Mouse (Mus musculus): Measurements from ENCODE around the gene Akr1c12.
"Not testable (repeated sequence)": the region's sequence is repeated elsewhere in the genome, so short reads cannot be mapped to it uniquely, and the experiment has no call there.

The Akr1c12 gene

GRCm38 (mm10) chr13:4279284-4279683 lies at the start of gene Akr1c12:
Gene Akr1c12 (minus strand): TSS chr13:4279433.
- DNase-seq (ENCODE audit: low spot score) = no peak

DNA sequence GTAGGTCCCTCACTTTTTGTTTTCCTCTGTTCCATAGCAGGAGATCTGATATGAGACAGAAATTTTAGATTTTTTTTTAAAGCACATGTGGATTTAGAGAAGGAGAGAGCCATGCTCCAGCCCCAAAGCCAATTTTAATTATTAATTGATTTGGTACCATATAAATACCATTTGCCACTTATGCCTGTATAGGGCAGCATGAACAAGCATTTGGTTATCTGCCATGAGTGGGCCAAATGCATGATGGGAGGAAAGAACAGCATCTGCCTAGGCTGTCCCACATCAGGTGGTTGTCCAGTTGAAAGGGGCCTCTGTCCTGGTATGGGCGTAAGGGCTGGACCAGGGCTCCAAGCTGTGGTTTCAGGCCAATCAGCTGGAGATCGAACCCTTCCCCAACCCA lies 39.5 kb upstream of the Akr1c12 start:
- no peak for DNase-seq (ENCODE audit: low spot score)

DNA sequence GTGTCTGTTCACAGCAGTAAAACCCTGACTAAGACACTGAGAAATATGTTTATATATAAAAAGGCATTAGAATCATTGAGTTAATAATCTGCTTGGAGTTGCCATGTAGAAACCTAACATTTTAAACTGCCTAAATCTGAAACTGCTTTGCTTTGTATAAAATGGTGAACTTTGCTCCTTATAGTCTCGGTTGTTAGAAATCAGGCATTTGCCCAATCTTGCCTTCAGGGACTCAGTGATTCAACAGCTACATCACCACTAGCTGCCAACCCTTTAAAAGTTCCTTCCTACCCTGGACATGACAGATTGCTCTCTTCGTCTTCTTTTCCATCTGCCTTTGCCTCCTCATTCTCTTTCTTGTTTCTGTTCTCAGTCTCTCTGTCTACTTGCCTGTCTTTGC lies 34.7 kb upstream of the Akr1c12 start:
- no peak for DNase-seq (ENCODE audit: low spot score)

DNA sequence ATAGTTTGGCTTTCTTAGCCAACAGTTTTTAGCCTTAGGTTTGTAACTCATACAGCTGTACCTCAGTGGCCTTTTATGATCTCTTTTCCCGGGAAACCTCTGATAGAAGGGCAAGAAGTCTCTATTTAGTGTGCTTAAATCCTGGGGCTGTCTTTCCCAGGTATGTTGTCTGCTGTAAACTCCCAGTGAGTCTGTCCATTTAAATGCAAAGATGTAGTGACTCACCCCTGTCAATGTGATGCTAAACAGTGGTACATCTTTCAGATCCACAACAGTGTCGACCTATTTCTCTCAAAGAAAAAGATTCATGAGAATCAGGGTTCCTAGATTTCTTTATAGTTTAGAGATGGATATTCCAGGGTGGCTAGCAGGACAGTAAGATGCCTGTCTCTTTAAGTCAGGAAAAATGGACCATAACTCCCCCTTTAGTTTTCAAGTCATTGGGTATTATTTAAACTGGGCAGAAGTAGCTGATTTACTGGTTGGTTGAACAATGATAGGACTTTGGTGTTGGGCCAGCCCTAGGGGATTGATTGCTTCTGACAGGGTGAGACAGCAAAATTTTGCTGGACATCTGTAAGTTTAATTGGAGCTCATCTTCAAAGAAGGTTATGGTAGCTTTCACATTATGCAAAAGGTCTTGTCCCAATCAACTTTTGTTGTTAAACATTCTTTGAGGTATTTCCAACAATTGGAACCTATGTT lies 25.8 kb upstream of the Akr1c12 start:
- no peak for DNase-seq (ENCODE audit: low spot score)

DNA sequence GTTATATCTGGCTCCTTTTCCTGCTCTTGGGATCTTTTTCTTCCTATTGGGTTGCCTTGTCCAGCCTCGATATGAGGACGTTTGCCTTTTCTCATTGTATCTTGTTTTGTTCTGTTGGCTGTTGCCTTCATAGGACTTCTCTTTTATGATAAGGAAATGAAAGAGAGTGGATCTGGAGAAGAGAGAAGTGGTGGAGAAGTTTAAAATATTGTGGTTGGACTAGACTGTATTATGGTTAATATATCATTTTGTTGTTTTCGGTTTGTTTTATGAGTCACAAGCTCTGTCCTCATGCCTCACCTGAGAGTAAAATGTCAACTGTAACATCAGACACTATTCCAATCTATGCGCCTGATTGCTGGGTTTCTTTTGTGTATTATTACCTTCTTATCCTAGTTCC lies 17.8 kb upstream of the Akr1c12 start:
- no peak for DNase-seq (ENCODE audit: low spot score)

DNA sequence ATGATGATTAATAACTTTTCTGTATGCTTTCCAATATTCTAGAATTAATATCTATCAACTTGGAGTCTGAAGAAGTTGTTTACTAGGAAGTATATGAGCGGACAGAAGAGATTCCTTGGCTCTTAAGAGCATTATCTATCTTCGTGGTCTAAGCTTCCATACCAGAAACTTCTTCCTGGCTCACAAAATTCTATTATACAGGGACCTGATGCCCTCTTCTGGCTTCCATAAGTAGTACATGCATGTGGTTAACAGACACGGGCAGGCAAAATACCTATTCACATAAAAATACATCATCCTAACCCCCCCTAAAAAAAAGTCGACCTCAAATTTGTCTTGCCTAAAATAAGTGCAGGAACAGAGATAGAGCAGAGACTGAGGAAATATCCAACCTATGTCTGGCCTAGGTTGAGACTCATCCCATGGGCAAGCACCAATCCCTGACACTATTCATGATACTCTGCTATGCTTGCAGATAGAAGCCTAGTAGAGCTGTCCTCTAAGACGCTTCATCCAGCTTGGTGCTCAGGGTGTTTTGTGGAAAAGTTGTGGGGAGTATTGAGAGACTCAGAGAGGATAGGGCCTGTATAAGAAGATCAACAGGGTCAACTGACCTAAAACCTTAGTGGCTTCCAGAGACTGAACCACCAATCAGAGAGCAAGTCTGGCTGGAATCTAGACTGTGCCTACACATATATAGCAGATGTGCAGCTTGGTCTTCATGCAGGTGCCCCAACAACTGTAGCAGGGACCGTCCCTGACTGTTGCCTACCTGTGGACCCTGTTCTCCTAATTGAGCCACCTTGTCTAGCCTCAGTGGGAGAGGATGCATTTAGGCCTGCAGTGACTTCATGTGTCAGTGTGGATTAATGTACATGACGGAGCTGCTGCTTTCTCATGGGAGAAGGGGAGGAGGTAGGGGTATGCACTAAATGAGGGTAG lies 2.5 kb upstream of the Akr1c12 start:
- DNase-seq (ENCODE audit: low spot score) = peak; percentile 50

DNA sequence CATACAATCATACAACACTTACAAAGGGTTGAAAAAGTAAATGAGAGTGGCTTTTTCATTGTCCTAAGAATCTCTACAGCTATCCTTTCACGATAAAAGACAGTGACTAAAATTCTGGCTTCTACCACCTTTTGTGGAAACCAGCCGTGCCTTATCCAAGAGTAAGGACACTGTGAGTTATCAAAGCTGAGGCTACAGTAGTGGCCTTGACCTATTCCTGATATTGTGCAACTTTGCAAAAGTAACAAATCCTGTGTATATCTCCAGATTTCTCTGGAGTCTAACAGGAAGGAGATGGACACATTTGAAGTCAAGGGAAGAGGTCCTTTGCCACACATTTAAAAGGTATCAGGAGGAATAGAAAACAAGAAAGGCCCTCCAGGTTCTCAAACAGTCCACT lies 1.7 kb downstream of the Akr1c12 start:
- DNase-seq (ENCODE audit: low spot score) = no peak

GRCm38 (mm10) chr13:4270860-4271259 lies 8.4 kb downstream of the Akr1c12 start:
- DNase-seq (ENCODE audit: low spot score) = no peak

- DNase-seq (ENCODE audit: low spot score) = not testable (repeated sequence)
Observed at GRCm38 (mm10) chr13:4265455-4265854, 13.8 kb downstream of the Akr1c12 start.

GRCm38 (mm10) chr13:4265047-4265446 lies 14.2 kb downstream of the Akr1c12 start:
- no peak for DNase-seq (ENCODE audit: low spot score)

DNA sequence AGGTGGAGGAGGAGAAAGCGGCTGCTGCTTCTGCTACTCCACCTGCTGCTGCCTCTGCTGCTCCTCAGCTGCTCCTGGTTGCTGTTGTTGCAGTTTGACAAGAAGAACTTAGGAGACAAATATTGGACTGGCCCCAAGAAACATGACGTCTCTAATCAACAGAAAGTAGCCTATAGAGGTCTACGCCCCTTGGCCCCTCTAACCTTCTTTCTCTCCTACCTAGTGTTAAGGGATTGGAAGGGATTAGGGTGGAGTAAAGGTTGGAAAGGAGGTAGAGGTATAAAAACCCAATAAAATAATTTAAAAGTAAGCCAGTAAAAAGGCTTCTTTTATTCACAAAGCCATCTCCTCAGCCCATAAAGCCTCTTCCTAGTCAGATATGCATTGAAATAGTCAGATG lies 14.6 kb downstream of the Akr1c12 start:
- DNase-seq (ENCODE audit: low spot score) = no peak

GRCm38 (mm10) chr13:4257349-4257748 lies 21.9 kb downstream of the Akr1c12 start:
- DNase-seq (ENCODE audit: low spot score) = no peak

DNA sequence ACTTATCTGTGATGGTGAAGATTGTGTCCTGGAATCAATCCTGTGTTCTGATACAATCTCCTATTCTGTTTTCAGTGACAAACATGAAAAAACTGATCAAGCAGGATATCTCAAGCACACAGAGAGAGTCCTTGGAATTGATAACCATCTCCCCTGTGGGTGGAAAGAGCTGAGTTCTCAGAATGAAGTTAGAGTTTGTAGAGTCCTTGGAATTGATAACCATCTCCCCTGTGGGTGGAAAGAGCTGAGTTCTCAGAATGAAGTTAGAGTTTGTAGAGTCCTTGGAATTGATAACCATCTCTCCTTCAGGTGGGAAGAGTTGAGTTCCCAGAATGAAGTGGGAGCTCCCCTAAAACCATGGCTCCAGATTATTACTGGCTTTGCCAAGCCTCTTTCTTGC lies 22.3 kb downstream of the Akr1c12 start:
- not testable (repeated sequence) for DNase-seq (ENCODE audit: low spot score)

DNA sequence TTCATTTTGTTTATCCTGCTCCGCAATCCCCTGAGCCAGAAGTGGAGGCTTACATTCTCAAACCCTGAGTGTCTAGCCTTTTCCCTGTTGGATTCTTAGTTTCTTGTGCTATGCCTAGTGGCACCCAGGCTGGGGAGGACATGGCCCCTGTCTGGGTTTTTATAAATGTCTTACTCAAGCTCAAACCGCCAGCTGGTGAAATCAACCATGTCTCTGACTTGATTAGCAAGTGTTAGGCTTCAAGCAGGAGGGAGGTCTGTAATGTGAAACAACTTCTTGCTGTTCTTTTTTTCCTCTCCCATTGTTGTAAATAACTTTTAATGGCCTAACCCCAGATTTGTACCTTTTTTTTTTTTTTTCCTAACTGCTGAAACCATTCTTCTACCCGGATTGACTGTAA lies 29.9 kb downstream of the Akr1c12 start:
- no peak for DNase-seq (ENCODE audit: low spot score)

DNA sequence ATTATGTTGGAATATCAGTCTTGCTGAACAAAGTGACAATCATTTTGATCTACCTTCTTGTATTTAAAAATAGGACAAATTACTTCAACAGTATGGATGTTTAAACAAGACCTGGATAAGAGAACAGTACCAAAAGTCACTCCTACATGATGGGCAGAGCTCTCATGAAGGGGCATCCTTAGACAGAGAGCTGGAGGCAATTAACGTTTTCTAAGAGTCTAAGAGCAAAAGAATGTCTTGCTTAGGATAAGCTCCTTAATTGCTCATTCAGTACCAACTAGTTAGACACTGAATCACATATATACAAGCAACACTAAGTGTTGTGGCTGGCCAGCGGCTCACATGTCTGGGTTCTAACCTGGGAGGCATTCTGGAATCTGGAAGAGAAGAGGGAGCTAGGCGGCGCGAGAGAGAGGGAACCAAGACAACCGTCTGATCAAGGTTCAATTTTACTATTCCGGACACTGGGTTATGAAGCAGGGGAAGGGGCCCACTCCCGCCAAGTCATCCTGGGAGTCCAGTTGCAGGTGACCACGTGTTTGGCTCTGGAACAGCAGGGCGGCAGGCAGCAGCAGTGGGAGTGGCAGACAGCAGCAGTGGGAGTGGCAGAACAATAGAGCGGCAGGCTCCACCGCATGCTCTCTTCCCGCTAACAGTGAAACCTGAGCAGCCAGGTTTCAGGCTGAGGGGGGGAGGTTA lies 34.2 kb downstream of the Akr1c12 start:
- no peak for DNase-seq (ENCODE audit: low spot score)

DNA sequence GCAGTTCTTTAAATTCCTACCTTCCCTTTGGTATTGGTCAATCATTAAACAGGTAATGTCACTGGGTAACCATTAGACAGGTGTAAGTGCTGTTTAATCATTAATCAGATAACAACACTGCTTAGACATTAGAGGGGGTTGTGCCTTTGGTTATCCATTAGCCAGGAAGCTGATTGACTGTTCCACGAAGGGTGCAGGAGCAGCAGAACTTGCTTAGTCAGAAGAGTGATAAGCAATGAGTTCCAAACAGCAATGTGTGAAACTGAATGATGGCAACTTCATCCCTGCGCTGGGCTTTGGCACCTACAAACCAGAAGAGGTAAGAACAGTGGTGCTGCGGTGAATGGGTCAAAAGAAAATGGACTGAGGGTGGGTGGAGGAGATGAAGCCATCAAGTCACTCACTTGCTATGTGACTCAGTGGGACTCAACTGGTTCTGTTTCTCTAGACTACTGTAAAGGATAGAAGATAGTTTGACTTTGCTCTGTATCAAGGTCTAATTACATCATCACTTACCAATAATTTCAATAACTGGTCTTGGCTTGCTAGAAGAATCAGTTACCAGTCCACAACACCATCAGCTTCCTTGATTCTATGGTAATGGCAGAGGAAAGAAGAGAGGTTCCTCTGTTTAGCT lies 45.6 kb downstream of the Akr1c12 start:
- DNase-seq (ENCODE audit: low spot score) = no peak

DNA sequence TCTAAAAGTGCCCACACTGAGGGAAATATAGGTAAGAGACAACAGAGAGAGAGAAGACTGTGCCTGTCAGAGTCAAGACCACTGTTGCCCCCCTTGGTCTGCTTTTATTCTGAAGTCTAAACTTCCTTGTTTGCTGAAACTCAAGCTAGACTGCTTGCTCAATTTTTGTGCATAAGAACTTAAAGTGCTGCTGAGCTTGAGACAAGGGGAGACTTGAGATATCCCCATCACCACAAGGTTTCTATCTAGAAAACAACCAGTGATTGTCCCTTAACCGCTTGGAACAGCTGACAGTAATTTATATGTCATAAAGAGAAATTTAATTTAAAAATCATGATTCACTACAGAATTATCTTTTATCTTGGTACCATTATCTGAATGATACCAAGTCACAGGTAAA lies 46.1 kb downstream of the Akr1c12 start:
- DNase-seq (ENCODE audit: low spot score) = no peak

GRCm38 (mm10) chr13:4230841-4231623 lies 48.2 kb downstream of the Akr1c12 start:
- no peak for DNase-seq (ENCODE audit: low spot score)

DNA sequence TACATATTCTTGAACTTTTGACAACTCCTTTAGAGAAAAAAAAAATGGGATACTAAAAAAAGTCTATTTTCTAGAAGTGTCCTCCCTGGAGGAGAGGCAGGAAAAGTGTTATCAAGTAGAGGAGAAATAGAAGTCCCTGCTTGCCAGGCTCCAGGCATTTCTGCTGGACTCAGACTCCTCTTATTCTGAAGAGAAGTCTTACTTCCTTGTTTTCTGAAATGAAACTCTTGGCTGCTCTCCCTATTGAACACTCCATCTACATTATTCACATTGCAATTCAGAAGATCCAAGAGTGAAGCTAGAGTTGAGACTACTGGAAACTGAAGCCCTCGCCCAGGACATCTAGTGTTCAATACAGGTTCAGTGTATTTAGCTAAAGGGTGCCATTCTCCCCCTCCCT lies 50.8 kb downstream of the Akr1c12 start, which contains the start of gene Akr1c19:
Gene Akr1c19, plus strand, starts transcription at position 260 of the 400 bp plus-strand sequence.
- no peak for DNase-seq (ENCODE audit: low spot score)

All from testis, postnatal 10 days (tissue).